Mouse (Mus musculus) heart, postnatal 0 days (tissue): Measurements from ENCODE around the gene Nectin1. TPM values are rescaled to one million over a fixed set of nuclear protein-coding genes. Genes with fewer than 3 reads are reported as not detected.

Experiments used
- ATAC-seq: fragments of 200-750 bp; cut with Nextera tagmentation; 2 replicates; pipeline ENCODE4 v1.8.0; 2017; ENCODE audit warnings: low read depth, moderate number of reproducible peaks, moderate library complexity; ENCODE audit not compliant: insufficient read depth
- DNase-seq: peaks from one replicate; pipeline ENCODE4 v3.0.0-alpha.2; 2016; ENCODE audit warnings: low spot score
- H3K27ac ChIP-seq: fragments of 300-500 bp; sonication (generic); 2 replicates; pipeline ENCODE4 v1.5.1; 2014; ENCODE audit warnings: low read depth, mild to moderate bottlenecking
- H3K27me3 ChIP-seq: fragments of 300-500 bp; sonication (generic); 2 replicates; pipeline ENCODE4 v1.6.1; 2014; ENCODE audit warnings: low read length, mixed read lengths; ENCODE audit not compliant: control insufficient read depth, insufficient read depth
- H3K36me3 ChIP-seq: fragments of 300-500 bp; sonication (generic); replicated peaks from 2 replicates; pipeline ENCODE4 v1.6.1; 2014; ENCODE audit warnings: low read length, mixed read lengths; ENCODE audit not compliant: control insufficient read depth, insufficient read depth
- H3K4me1 ChIP-seq: fragments of 300-500 bp; sonication (generic); 2 replicates; pipeline ENCODE4 v1.6.1; 2014; ENCODE audit warnings: antibody characterized with exemption; ENCODE audit not compliant: control insufficient read depth, insufficient read depth
- H3K4me2 ChIP-seq: fragments of 300-500 bp; sonication (generic); 2 replicates; pipeline ENCODE4 v1.6.1; 2014; ENCODE audit warnings: low read depth, mild to moderate bottlenecking, low read length, moderate library complexity
- H3K4me3 ChIP-seq: fragments of 300-500 bp; sonication (generic); 2 replicates; pipeline ENCODE4 v1.5.1; 2014; ENCODE audit warnings: low read depth, low read length
- H3K9ac ChIP-seq: fragments of 300-500 bp; sonication (generic); replicated peaks from 2 replicates; pipeline ENCODE4 v1.6.1; 2014; ENCODE audit warnings: low read depth, low read length, mixed read lengths
- H3K9me3 ChIP-seq: fragments of 300-500 bp; sonication (generic); replicated peaks from 2 replicates; pipeline ENCODE4 v1.6.1; 2016; ENCODE audit warnings: low read length; ENCODE audit not compliant: control insufficient read depth
- CTCF ChIP-seq: IDR thresholded peaks from 2 replicates; pipeline ENCODE4 v1.5.1; 2016; ENCODE audit warnings: antibody characterized with exemption, control low read depth, low read depth
- EP300 ChIP-seq: IDR thresholded peaks from 2 replicates; pipeline ENCODE4 v1.6.1; 2016; ENCODE audit warnings: antibody characterized with exemption, low read depth
- WGBS: fragments of 180-500 bp; shearing (Covaris S2); extraction: QIAGEN DNeasy Blood & Tissue Kit; methylation state at CpG from one replicate; pipeline ENCODE4 v1.1.7; 2014; 5-methylcytosine and 5-hydroxymethylcytosine counted together
- polyA plus RNA-seq: library from polyadenylated mRNA; unstranded; fragments of >200 nt; fragmentation: Nextera tagmentation; extraction: Ambion mirVana; gene quantifications from 2 replicates; pipeline ENCODE4 v1.2.1, GENCODE M21; 2015
- total RNA-seq: library from RNA; depleted of rRNA; stranded (reverse); fragments of >200 nt; gene quantifications from 2 replicates; pipeline ENCODE4 v1.2.3, GENCODE M21; 2014; ENCODE audit warnings: low replicate concordance

Nectin1 gene
- total and polyA plus RNA-seq, 2 experiments from 2014 or later, result 0.82 to 3.6 TPM

DNA sequence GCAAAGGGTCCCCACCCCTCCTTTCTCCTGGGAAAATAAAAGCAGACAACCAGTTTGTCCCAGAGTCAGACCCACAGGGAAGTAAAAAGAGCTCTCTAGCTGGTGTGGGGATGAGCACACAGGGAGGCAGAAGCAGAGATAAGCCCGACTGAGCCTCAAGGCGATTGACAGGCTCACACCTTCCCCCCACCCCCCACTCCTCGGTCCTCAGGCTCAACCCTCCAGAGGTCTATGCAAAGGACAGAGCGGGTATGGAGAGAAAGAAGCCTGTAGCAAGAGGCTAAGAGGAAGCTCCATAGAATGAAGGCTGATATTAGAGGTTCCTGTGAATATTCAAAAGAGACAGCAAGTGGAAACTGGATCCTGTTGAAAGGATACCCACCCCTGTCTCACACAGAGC, 19.7 kb upstream of the Nectin1 start:
- Histone ChIP-seq H3K4me3 (no peak overlapping the region), H3K4me2 (no peak overlapping the region), H3K36me3 (no peaks in the 10 kb centered on the region), H3K27me3 (no peaks in the 10 kb centered on the region), H3K27ac (no peak overlapping the region), H3K9me3 (no peaks in the 10 kb centered on the region), H3K9ac (no peak overlapping the region), H3K4me1 (no peaks in the 10 kb centered on the region)
- no peak for TF ChIP-seq EP300
- no peak for TF ChIP-seq CTCF
- 9% methylated on average over 4 of the region's 4 CpGs for WGBS
- no peak for DNase-seq
- no peak for ATAC-seq

- no peak overlapping the region for H3K4me3 ChIP-seq
- no peak overlapping the region for H3K9ac ChIP-seq
- H3K36me3 ChIP-seq, result no peaks in the 10 kb centered on the region
- DNase-seq (peak; percentile 6), ATAC-seq (no peak)
- TF ChIP-seq EP300 (no peak), CTCF (no peak)
- peaks cover 25% of the 10 kb centered on the region for H3K27me3 ChIP-seq
- H3K9me3 ChIP-seq, result no peaks in the 10 kb centered on the region
- H3K4me1 ChIP-seq, result no peaks in the 10 kb centered on the region
- no peak overlapping the region for H3K27ac ChIP-seq
- no peak overlapping the region for H3K4me2 ChIP-seq
- WGBS, result 10% methylated on average over 10 of the region's 10 CpGs
These were observed 14.1 kb upstream of the Nectin1 start for GRCm38 (mm10) chr9:43729450-43730266.

DNA sequence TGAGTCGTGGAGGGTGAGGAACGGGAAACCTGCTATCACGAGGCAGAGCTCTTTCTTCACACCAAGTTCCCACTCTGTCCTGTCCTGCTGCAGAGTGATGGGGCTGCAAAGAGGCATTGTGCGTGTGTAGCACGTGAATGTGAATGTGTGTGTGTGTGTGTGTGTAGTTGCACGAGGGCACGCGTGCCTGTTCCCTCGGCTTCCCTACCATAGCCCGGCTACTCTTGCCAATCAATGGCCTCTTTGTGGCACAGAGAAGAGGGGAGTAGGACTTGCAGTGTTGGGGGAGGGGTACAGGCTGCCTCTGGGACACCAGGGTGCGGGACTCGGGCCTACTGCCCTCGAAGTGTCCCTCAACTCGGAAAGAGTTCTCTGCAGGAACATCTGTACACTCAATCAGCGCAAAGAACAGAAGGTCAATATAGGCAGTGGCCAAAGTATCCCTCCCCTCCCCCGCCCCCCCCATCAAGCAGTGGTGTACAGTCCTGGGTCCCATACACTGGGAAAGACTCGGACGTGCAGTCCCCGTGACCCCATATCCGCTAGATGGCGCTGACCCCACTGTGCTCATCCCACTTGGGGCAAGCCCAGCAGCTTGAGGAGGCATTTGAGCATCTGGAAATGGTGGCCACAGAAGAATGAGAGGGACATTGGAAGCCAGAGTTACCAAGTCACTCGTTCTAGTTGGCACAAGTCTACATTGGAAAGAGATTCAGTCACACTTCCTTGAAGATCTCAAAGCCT, 13.3 kb upstream of the Nectin1 start:
- Histone ChIP-seq H3K27ac (no peak overlapping the region), H3K27me3 (peaks cover 28% of the 10 kb centered on the region), H3K36me3 (no peaks in the 10 kb centered on the region), H3K4me3 (no peak overlapping the region), H3K4me2 (no peak overlapping the region), H3K9ac (no peak overlapping the region), H3K4me1 (no peaks in the 10 kb centered on the region), H3K9me3 (no peaks in the 10 kb centered on the region)
- ATAC-seq (no peak), DNase-seq (peak; percentile 12)
- TF ChIP-seq EP300 (no peak), CTCF (peak; percentile 54)
- WGBS, result 18% methylated on average over 22 of the region's 22 CpGs

- no peak overlapping the region for H3K4me2 ChIP-seq
- TF ChIP-seq CTCF, result no peak
- no peak for TF ChIP-seq EP300
- H3K9ac ChIP-seq, result no peak overlapping the region
- no peak overlapping the region for H3K4me3 ChIP-seq
- H3K27me3 ChIP-seq, result peaks cover 36% of the 10 kb centered on the region
- no peak overlapping the region for H3K27ac ChIP-seq
- ATAC-seq (no peak), DNase-seq (no peak)
- H3K36me3 ChIP-seq, result no peaks in the 10 kb centered on the region
- 58% methylated on average over 6 of the region's 6 CpGs for WGBS
- H3K4me1 ChIP-seq, result no peaks in the 10 kb centered on the region
- no peaks in the 10 kb centered on the region for H3K9me3 ChIP-seq
These were observed 11.9 kb upstream of the Nectin1 start for GRCm38 (mm10) chr9:43731880-43732279.

DNA sequence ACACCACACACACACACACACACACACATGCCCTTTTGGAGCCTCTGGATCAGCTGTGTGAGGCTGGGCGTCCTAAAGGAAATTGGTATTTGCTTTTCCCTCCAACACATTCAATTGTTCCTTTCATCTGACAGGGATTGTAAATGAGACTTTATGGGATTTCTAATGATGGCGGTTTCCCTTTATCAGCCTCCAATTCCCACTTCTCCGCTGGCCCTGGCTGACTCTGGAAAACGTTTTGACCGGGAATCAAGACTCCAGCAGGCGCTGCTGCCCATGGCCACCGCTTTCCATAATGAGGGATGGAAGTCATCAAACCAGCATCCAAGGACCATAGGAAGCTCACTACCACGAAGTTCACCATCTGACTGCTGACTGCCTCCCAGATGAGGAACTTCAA, 11.1 kb upstream of the Nectin1 start:
- TF ChIP-seq CTCF (no peak), EP300 (no peak)
- DNase-seq (no peak), ATAC-seq (no peak)
- Histone ChIP-seq H3K4me3 (no peak overlapping the region), H3K27me3 (peaks cover 42% of the 10 kb centered on the region), H3K9me3 (no peaks in the 10 kb centered on the region), H3K4me2 (no peak overlapping the region), H3K9ac (no peak overlapping the region), H3K4me1 (peaks cover 2% of the 10 kb centered on the region; the same call in 1 of the 2 replicates), H3K36me3 (no peaks in the 10 kb centered on the region), H3K27ac (no peak overlapping the region)
- WGBS, result 54% methylated on average over 8 of the region's 8 CpGs
